ENCODE assay signal across 8 mouse cellular contexts in genomic region chr7:128388968-128389367, GRCm38 (mm10). TPM values are rescaled to one million over a fixed set of nuclear protein-coding genes. Genes with fewer than 3 reads are reported as not detected.
A peak's percentile ranks its signal among the peaks of the same experiment; 100 is the strongest.
DNase-seq lines count a peak whose midpoint lies in the region; ATAC-seq lines count a peak whose summit lies in the region.

No protein-coding gene starts in this region.

- no peak overlapping the region for H3K27ac ChIP-seq in embryonic facial prominence, embryonic 14.5 days (replicated peaks; ENCODE audit: low read depth, low read length)
- 0 out of 2 replicates have a peak overlapping the region, but pooled peaks have one; percentile 10 for H3K27ac ChIP-seq in liver, embryonic 15.5 days (replicated peaks)
- peak overlapping the region; percentile 41; the same call in 1 of the 2 replicates for H3K27ac ChIP-seq in stomach, embryonic 16.5 days (ENCODE audit: low read length)

- ATAC-seq in embryonic facial prominence, embryonic 14.5 days (ENCODE audit: low read depth): no peak; the same call in 1 of the 2 replicates
- ATAC-seq in liver, embryonic 15.5 days (ENCODE audit: insufficient read depth): peak; percentile 29; the same call in 1 of the 2 replicates
- peak; percentile 88 for ATAC-seq in stomach, embryonic 16.5 days (ENCODE audit: insufficient read depth, low FRiP score)

- H3K4me2 ChIP-seq in embryonic facial prominence, embryonic 14.5 days (ENCODE audit: low read depth, low read length): no peak overlapping the region
- no peak overlapping the region; the same call in 1 of the 2 replicates for H3K4me2 ChIP-seq in liver, embryonic 15.5 days
- no peak overlapping the region for H3K4me2 ChIP-seq in stomach, embryonic 16.5 days (ENCODE audit: low read depth, low read length)

- 24% methylated on average over 7 of the region's 7 CpGs for WGBS in embryonic facial prominence, embryonic 14.5 days
- 25% methylated on average over 7 of the region's 7 CpGs for WGBS in liver, embryonic 15.5 days (ENCODE audit: insufficient replicate concordance)
- WGBS in stomach, embryonic 16.5 days: 24% methylated on average over 7 of the region's 7 CpGs

- H3K9me3 ChIP-seq in embryonic facial prominence, embryonic 14.5 days (ENCODE audit: control insufficient read depth, low read length): no peaks in the 10 kb centered on the region
- H3K9me3 ChIP-seq in liver, embryonic 15.5 days (replicated peaks): no peaks in the 10 kb centered on the region
- H3K9me3 ChIP-seq in stomach, embryonic 16.5 days (replicated peaks; ENCODE audit: control insufficient read depth, low read length): no peaks in the 10 kb centered on the region

- DNase-seq in retina, postnatal 1 day: peak; percentile 39
- DNase-seq in retina, embryonic 14.5 days (ENCODE audit: low spot score): no peak
- peak; percentile 71 for DNase-seq in embryonic facial prominence, embryonic 14.5 days (ENCODE audit: low spot score)
- DNase-seq in heart, postnatal 14 days: peak; percentile 87 to 90
- no peak for DNase-seq in c-Kit-positive CD71-positive TER-119-positive erythroid progenitor cells, embryonic 14.5 days (ENCODE audit: low spot score)
- DNase-seq in left cerebral cortex, adult 11 months (ENCODE audit: low spot score): no peak

- no peaks in the 10 kb centered on the region for H3K27me3 ChIP-seq in embryonic facial prominence, embryonic 14.5 days (replicated peaks; ENCODE audit: control insufficient read depth, insufficient read depth, low read length)
- no peaks in the 10 kb centered on the region for H3K27me3 ChIP-seq in liver, embryonic 15.5 days
- no peaks in the 10 kb centered on the region for H3K27me3 ChIP-seq in stomach, embryonic 16.5 days (ENCODE audit: control insufficient read depth, insufficient read depth, low read length)

- no peak overlapping the region for H3K4me3 ChIP-seq in embryonic facial prominence, embryonic 14.5 days (ENCODE audit: low read depth, low read length)
- H3K4me3 ChIP-seq in liver, embryonic 15.5 days (replicated peaks): no peak overlapping the region
- no peak overlapping the region for H3K4me3 ChIP-seq in stomach, embryonic 16.5 days (replicated peaks; ENCODE audit: low read length)

- intact Hi-C loops in heart, postnatal 14 days (cut with DNase I): no loop called here

- no peaks in the 10 kb centered on the region for H3K36me3 ChIP-seq in embryonic facial prominence, embryonic 14.5 days (ENCODE audit: control insufficient read depth, insufficient read depth, low read length)
- no peaks in the 10 kb centered on the region; the same call in 1 of the 2 replicates for H3K36me3 ChIP-seq in liver, embryonic 15.5 days (replicated peaks)
- no peaks in the 10 kb centered on the region for H3K36me3 ChIP-seq in stomach, embryonic 16.5 days (ENCODE audit: control insufficient read depth, insufficient read depth, low read length)

- H3K9ac ChIP-seq in embryonic facial prominence, embryonic 14.5 days (ENCODE audit: low read depth, low read length): no peak overlapping the region
- H3K9ac ChIP-seq in liver, embryonic 15.5 days: no peak overlapping the region
- no peak overlapping the region for H3K9ac ChIP-seq in stomach, embryonic 16.5 days (ENCODE audit: low read length)

- peaks cover 14% of the 10 kb centered on the region for H3K4me1 ChIP-seq in embryonic facial prominence, embryonic 14.5 days (ENCODE audit: control insufficient read depth, insufficient read depth, low read length)
- H3K4me1 ChIP-seq in liver, embryonic 15.5 days (replicated peaks): peaks cover 51% of the 10 kb centered on the region
- peaks cover 24% of the 10 kb centered on the region; the same call in 1 of the 2 replicates for H3K4me1 ChIP-seq in stomach, embryonic 16.5 days (ENCODE audit: control insufficient read depth, insufficient read depth, low read length)

RNA-seq across cellular contexts. Expression of gene Rgs10, which starts 29.6 kb away (rescaled TPM):
- polyA plus RNA-seq in embryonic facial prominence, embryonic 14.5 days (2014; fragmentation: Nextera tagmentation; extraction: Ambion mirVana): 15.8 and 20.7 TPM in 2 replicates
- total RNA-seq in heart, postnatal 14 days (2021): 10 to 100 TPM; 10.1 to 14.9 TPM
- polyA plus RNA-seq in liver, embryonic 15.5 days (2015; fragmentation: Nextera tagmentation; extraction: Ambion mirVana): 29.0 and 34.5 TPM in 2 replicates
- 23.7 and 24.0 TPM in 2 replicates for polyA plus RNA-seq in stomach, embryonic 16.5 days (2015; fragmentation: Nextera tagmentation; extraction: Ambion mirVana)

Comparison
In these comparisons a context has a peak if more than half of its experiments do, and no peak if none do; other contexts are left out.
1. DNase-seq: peak in retina, postnatal 1 day (single experiment), embryonic facial prominence, embryonic 14.5 days (single experiment) and heart, postnatal 14 days (2 of 2); none in retina, embryonic 14.5 days (single experiment), c-Kit-positive CD71-positive TER-119-positive erythroid progenitor cells, embryonic 14.5 days (single experiment) and left cerebral cortex, adult 11 months (single experiment).